Mouse (Mus musculus): ENCODE data around the gene Dmbx1.

DNA sequence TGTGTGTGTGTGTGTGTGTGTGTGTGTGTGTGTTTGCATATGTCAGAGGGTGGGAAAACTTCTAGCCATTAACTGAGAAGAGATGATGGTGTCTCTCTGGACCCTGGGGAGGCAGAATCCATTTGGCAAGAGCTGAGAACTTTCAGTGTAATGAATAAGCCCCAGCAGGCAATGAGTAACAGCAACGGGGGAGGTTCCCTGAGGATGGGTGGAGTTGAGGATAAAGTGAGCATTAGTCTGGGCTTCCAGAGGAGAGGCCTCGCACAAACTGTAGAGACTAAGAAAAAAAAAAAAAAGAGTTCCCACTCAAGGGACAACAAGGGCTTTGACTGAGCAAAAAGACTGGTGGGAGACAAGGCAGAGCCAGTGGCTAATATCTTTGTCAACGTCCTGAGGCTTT is 45.4 kb downstream of the Dmbx1 start:
- no peak for TF ChIP-seq CTCF (IDR thresholded peaks at IDR 0.05; ENCODE audit: insufficient read depth, low read depth, low read length)
- no peak for TF ChIP-seq POLR2A (IDR thresholded peaks at IDR 0.05; ENCODE audit: insufficient read depth, low read depth, low read length)

Data from olfactory bulb, adult 2 months (tissue).